Mouse (Mus musculus): ENCODE measurements around the gene Akr7a5. TPM values are rescaled to one million over a fixed set of nuclear protein-coding genes. Genes with fewer than 3 reads are reported as not detected.

Gene Akr7a5
- polyA plus RNA-seq, 1 experiment from 2014 or later: 226 TPM

- 88% methylated on average over 11 of the region's 11 CpGs for WGBS
- Histone ChIP-seq H3K9me3 (ENCODE audit: control insufficient read depth) (no peaks in the 10 kb centered on the region), H3K4me3 (ENCODE audit: low read depth, low read length) (no peak overlapping the region), H3K27me3 (replicated peaks; ENCODE audit: control insufficient read depth, insufficient read depth, low read length) (no peaks in the 10 kb centered on the region), H3K9ac (ENCODE audit: low read depth, low read length) (no peak overlapping the region), H3K4me2 (replicated peaks; ENCODE audit: low read depth) (no peak overlapping the region), H3K27ac (ENCODE audit: low read depth, low read length) (no peak overlapping the region), H3K36me3 (ENCODE audit: control insufficient read depth, insufficient read depth) (peaks cover 56% of the 10 kb centered on the region), H3K4me1 (replicated peaks; ENCODE audit: control insufficient read depth, insufficient read depth, low read length) (no peaks in the 10 kb centered on the region)
- TF ChIP-seq CTCF (IDR thresholded peaks at IDR 0.05; ENCODE audit: low read depth): no peak
- no peak for ATAC-seq
Observed at GRCm38 (mm10) chr4:139318449-139318848, 7.9 kb downstream of the Akr7a5 start.

- 94% methylated on average over 4 of the region's 4 CpGs for WGBS
- no peak overlapping the region for H3K4me2 ChIP-seq (replicated peaks; ENCODE audit: low read depth)
- ATAC-seq: no peak
- no peaks in the 10 kb centered on the region for H3K27me3 ChIP-seq (replicated peaks; ENCODE audit: control insufficient read depth, insufficient read depth, low read length)
- H3K4me1 ChIP-seq (replicated peaks; ENCODE audit: control insufficient read depth, insufficient read depth, low read length): no peaks in the 10 kb centered on the region
- no peak overlapping the region for H3K27ac ChIP-seq (ENCODE audit: low read depth, low read length)
- peaks cover 45% of the 10 kb centered on the region for H3K36me3 ChIP-seq (ENCODE audit: control insufficient read depth, insufficient read depth)
- no peaks in the 10 kb centered on the region for H3K9me3 ChIP-seq (ENCODE audit: control insufficient read depth)
- TF ChIP-seq CTCF (IDR thresholded peaks at IDR 0.05; ENCODE audit: low read depth): no peak
- no peak overlapping the region for H3K4me3 ChIP-seq (ENCODE audit: low read depth, low read length)
- no peak overlapping the region for H3K9ac ChIP-seq (ENCODE audit: low read depth, low read length)
Observed at GRCm38 (mm10) chr4:139319740-139320139, 9.2 kb downstream of the Akr7a5 start.

GRCm38 (mm10) chr4:139330605-139331004 lies 20.1 kb downstream of the Akr7a5 start:
- Histone ChIP-seq H3K36me3 (ENCODE audit: control insufficient read depth, insufficient read depth) (no peaks in the 10 kb centered on the region), H3K4me1 (replicated peaks; ENCODE audit: control insufficient read depth, insufficient read depth, low read length) (0 out of 2 replicates have a peak, but pooled peaks cover 2% of the 10 kb centered on the region), H3K27ac (ENCODE audit: low read depth, low read length) (no peak overlapping the region), H3K4me3 (ENCODE audit: low read depth, low read length) (peak overlapping the region; percentile 34), H3K9me3 (ENCODE audit: control insufficient read depth) (no peaks in the 10 kb centered on the region), H3K27me3 (replicated peaks; ENCODE audit: control insufficient read depth, insufficient read depth, low read length) (no peaks in the 10 kb centered on the region), H3K9ac (ENCODE audit: low read depth, low read length) (no peak overlapping the region), H3K4me2 (replicated peaks; ENCODE audit: low read depth) (peak overlapping the region; percentile 67)
- ATAC-seq: peak; percentile 86
- 5% methylated on average over 10 of the region's 10 CpGs for WGBS
- peak; percentile 87 for TF ChIP-seq CTCF (IDR thresholded peaks at IDR 0.05; ENCODE audit: low read depth)

- Histone ChIP-seq H3K4me1 (replicated peaks; ENCODE audit: control insufficient read depth, insufficient read depth, low read length) (0 out of 2 replicates have a peak, but pooled peaks cover 2% of the 10 kb centered on the region), H3K9ac (ENCODE audit: low read depth, low read length) (no peak overlapping the region), H3K9me3 (ENCODE audit: control insufficient read depth) (no peaks in the 10 kb centered on the region), H3K27ac (ENCODE audit: low read depth, low read length) (no peak overlapping the region), H3K4me2 (replicated peaks; ENCODE audit: low read depth) (no peak overlapping the region), H3K27me3 (replicated peaks; ENCODE audit: control insufficient read depth, insufficient read depth, low read length) (no peaks in the 10 kb centered on the region), H3K36me3 (ENCODE audit: control insufficient read depth, insufficient read depth) (no peaks in the 10 kb centered on the region), H3K4me3 (ENCODE audit: low read depth, low read length) (no peak overlapping the region)
- peak; percentile 42; the same call in 1 of the 2 replicates for ATAC-seq
- 23% methylated on average over 8 of the region's 9 CpGs for WGBS
- TF ChIP-seq CTCF (IDR thresholded peaks at IDR 0.05; ENCODE audit: low read depth): no peak
Observed at GRCm38 (mm10) chr4:139334631-139335295, 24.2 kb downstream of the Akr7a5 start.

- H3K36me3 ChIP-seq (ENCODE audit: control insufficient read depth, insufficient read depth): no peaks in the 10 kb centered on the region
- H3K9ac ChIP-seq (ENCODE audit: low read depth, low read length): no peak overlapping the region
- 0 out of 2 replicates have a peak, but pooled peaks cover 2% of the 10 kb centered on the region for H3K4me1 ChIP-seq (replicated peaks; ENCODE audit: control insufficient read depth, insufficient read depth, low read length)
- 0 out of 2 replicates have a peak, but pooled peaks have one; percentile 13 for ATAC-seq
- WGBS: 44% methylated on average over 7 of the region's 7 CpGs
- H3K9me3 ChIP-seq (ENCODE audit: control insufficient read depth): no peaks in the 10 kb centered on the region
- no peak overlapping the region for H3K27ac ChIP-seq (ENCODE audit: low read depth, low read length)
- H3K4me3 ChIP-seq (ENCODE audit: low read depth, low read length): no peak overlapping the region
- no peak overlapping the region for H3K4me2 ChIP-seq (replicated peaks; ENCODE audit: low read depth)
- no peak for TF ChIP-seq CTCF (IDR thresholded peaks at IDR 0.05; ENCODE audit: low read depth)
- no peaks in the 10 kb centered on the region for H3K27me3 ChIP-seq (replicated peaks; ENCODE audit: control insufficient read depth, insufficient read depth, low read length)
Observed at GRCm38 (mm10) chr4:139335507-139335906, 25.0 kb downstream of the Akr7a5 start.

GRCm38 (mm10) chr4:139336822-139337483 lies 26.4 kb downstream of the Akr7a5 start:
- Histone ChIP-seq H3K9ac (ENCODE audit: low read depth, low read length) (peak overlapping the region; percentile 37; the same call in 1 of the 2 replicates), H3K4me2 (replicated peaks; ENCODE audit: low read depth) (peak overlapping the region; percentile 65), H3K27ac (ENCODE audit: low read depth, low read length) (no peak overlapping the region)

More at GRCm38 (mm10) chr4:139336822-139337483, 26.4 kb downstream of the Akr7a5 start:
- Histone ChIP-seq H3K36me3 (ENCODE audit: control insufficient read depth, insufficient read depth) (no peaks in the 10 kb centered on the region), H3K27me3 (replicated peaks; ENCODE audit: control insufficient read depth, insufficient read depth, low read length) (no peaks in the 10 kb centered on the region), H3K4me3 (ENCODE audit: low read depth, low read length) (peak overlapping the region; percentile 28), H3K4me1 (replicated peaks; ENCODE audit: control insufficient read depth, insufficient read depth, low read length) (no peaks in the 10 kb centered on the region), H3K9me3 (ENCODE audit: control insufficient read depth) (no peaks in the 10 kb centered on the region)
- TF ChIP-seq CTCF (IDR thresholded peaks at IDR 0.05; ENCODE audit: low read depth): peak; percentile 91
- 23% methylated on average over 24 of the region's 24 CpGs for WGBS
- peak; percentile 71 for ATAC-seq
